Mouse (Mus musculus) heart, postnatal 0 days (tissue): ENCODE results near the gene Cachd1. TPM values are rescaled to one million over a fixed set of nuclear protein-coding genes. Genes with fewer than 3 reads are reported as not detected.

ENCODE experiments used
- ATAC-seq: fragments of 200-750 bp; cut with Nextera tagmentation; 2 replicates; pipeline ENCODE4 v1.8.0; 2017; ENCODE audit warnings: low read depth, moderate number of reproducible peaks, moderate library complexity; ENCODE audit not compliant: insufficient read depth
- DNase-seq: peaks from one replicate; pipeline ENCODE4 v3.0.0-alpha.2; 2016; ENCODE audit warnings: low spot score
- H3K27ac ChIP-seq: fragments of 300-500 bp; sonication (generic); 2 replicates; pipeline ENCODE4 v1.5.1; 2014; ENCODE audit warnings: low read depth, mild to moderate bottlenecking
- H3K27me3 ChIP-seq: fragments of 300-500 bp; sonication (generic); 2 replicates; pipeline ENCODE4 v1.6.1; 2014; ENCODE audit warnings: low read length, mixed read lengths; ENCODE audit not compliant: control insufficient read depth, insufficient read depth
- H3K36me3 ChIP-seq: fragments of 300-500 bp; sonication (generic); replicated peaks from 2 replicates; pipeline ENCODE4 v1.6.1; 2014; ENCODE audit warnings: low read length, mixed read lengths; ENCODE audit not compliant: control insufficient read depth, insufficient read depth
- H3K4me1 ChIP-seq: fragments of 300-500 bp; sonication (generic); 2 replicates; pipeline ENCODE4 v1.6.1; 2014; ENCODE audit warnings: antibody characterized with exemption; ENCODE audit not compliant: control insufficient read depth, insufficient read depth
- H3K4me2 ChIP-seq: fragments of 300-500 bp; sonication (generic); 2 replicates; pipeline ENCODE4 v1.6.1; 2014; ENCODE audit warnings: low read depth, mild to moderate bottlenecking, low read length, moderate library complexity
- H3K4me3 ChIP-seq: fragments of 300-500 bp; sonication (generic); 2 replicates; pipeline ENCODE4 v1.5.1; 2014; ENCODE audit warnings: low read depth, low read length
- H3K9ac ChIP-seq: fragments of 300-500 bp; sonication (generic); replicated peaks from 2 replicates; pipeline ENCODE4 v1.6.1; 2014; ENCODE audit warnings: low read depth, low read length, mixed read lengths
- H3K9me3 ChIP-seq: fragments of 300-500 bp; sonication (generic); replicated peaks from 2 replicates; pipeline ENCODE4 v1.6.1; 2016; ENCODE audit warnings: low read length; ENCODE audit not compliant: control insufficient read depth
- CTCF ChIP-seq: IDR thresholded peaks from 2 replicates; pipeline ENCODE4 v1.5.1; 2016; ENCODE audit warnings: antibody characterized with exemption, control low read depth, low read depth
- EP300 ChIP-seq: IDR thresholded peaks from 2 replicates; pipeline ENCODE4 v1.6.1; 2016; ENCODE audit warnings: antibody characterized with exemption, low read depth
- WGBS: fragments of 180-500 bp; shearing (Covaris S2); extraction: QIAGEN DNeasy Blood & Tissue Kit; methylation state at CpG from one replicate; pipeline ENCODE4 v1.1.7; 2014; 5-methylcytosine and 5-hydroxymethylcytosine counted together
- polyA plus RNA-seq: library from polyadenylated mRNA; unstranded; fragments of >200 nt; fragmentation: Nextera tagmentation; extraction: Ambion mirVana; gene quantifications from 2 replicates; pipeline ENCODE4 v1.2.1, GENCODE M21; 2015
- total RNA-seq: library from RNA; depleted of rRNA; stranded (reverse); fragments of >200 nt; gene quantifications from 2 replicates; pipeline ENCODE4 v1.2.3, GENCODE M21; 2014; ENCODE audit warnings: low replicate concordance

The Cachd1 gene
- total and polyA plus RNA-seq, 2 experiments from 2014 or later, result 3.1 to 11.3 TPM

GRCm38 (mm10) chr4:100998906-100999305 lies 222.4 kb downstream of the Cachd1 start:
- ATAC-seq (no peak), DNase-seq (no peak)
- Histone ChIP-seq H3K9ac (no peak overlapping the region), H3K4me1 (no peaks in the 10 kb centered on the region), H3K27ac (no peak overlapping the region), H3K9me3 (no peaks in the 10 kb centered on the region), H3K4me2 (no peak overlapping the region), H3K4me3 (no peak overlapping the region), H3K27me3 (no peaks in the 10 kb centered on the region), H3K36me3 (peaks cover 23% of the 10 kb centered on the region)
- 81% methylated on average over 8 of the region's 8 CpGs for WGBS
- TF ChIP-seq CTCF, result no peak
- no peak for TF ChIP-seq EP300

- no peaks in the 10 kb centered on the region for H3K27me3 ChIP-seq
- H3K4me1 ChIP-seq, result no peaks in the 10 kb centered on the region
- TF ChIP-seq EP300 (no peak), CTCF (no peak)
- H3K36me3 ChIP-seq, result peaks cover 11% of the 10 kb centered on the region
- no peaks in the 10 kb centered on the region for H3K9me3 ChIP-seq
- H3K4me3 ChIP-seq, result no peak overlapping the region
- H3K4me2 ChIP-seq, result no peak overlapping the region
- H3K9ac ChIP-seq, result no peak overlapping the region
- WGBS, result 91% methylated on average over 3 of the region's 3 CpGs
- no peak for ATAC-seq
- no peak overlapping the region for H3K27ac ChIP-seq
- no peak for DNase-seq
These were observed 224.1 kb downstream of the Cachd1 start for GRCm38 (mm10) chr4:101000622-101001021.

- TF ChIP-seq EP300 (no peak), CTCF (no peak)
- no peak overlapping the region for H3K4me3 ChIP-seq
- no peaks in the 10 kb centered on the region for H3K9me3 ChIP-seq
- WGBS, result 86% methylated on average over 6 of the region's 6 CpGs
- no peak overlapping the region for H3K27ac ChIP-seq
- ATAC-seq, result no peak
- H3K9ac ChIP-seq, result no peak overlapping the region
- H3K4me2 ChIP-seq, result no peak overlapping the region
- H3K4me1 ChIP-seq, result no peaks in the 10 kb centered on the region
- DNase-seq, result no peak
- no peaks in the 10 kb centered on the region for H3K27me3 ChIP-seq
- H3K36me3 ChIP-seq, result peaks cover 11% of the 10 kb centered on the region
These were observed 224.6 kb downstream of the Cachd1 start for GRCm38 (mm10) chr4:101001073-101001472.

DNA sequence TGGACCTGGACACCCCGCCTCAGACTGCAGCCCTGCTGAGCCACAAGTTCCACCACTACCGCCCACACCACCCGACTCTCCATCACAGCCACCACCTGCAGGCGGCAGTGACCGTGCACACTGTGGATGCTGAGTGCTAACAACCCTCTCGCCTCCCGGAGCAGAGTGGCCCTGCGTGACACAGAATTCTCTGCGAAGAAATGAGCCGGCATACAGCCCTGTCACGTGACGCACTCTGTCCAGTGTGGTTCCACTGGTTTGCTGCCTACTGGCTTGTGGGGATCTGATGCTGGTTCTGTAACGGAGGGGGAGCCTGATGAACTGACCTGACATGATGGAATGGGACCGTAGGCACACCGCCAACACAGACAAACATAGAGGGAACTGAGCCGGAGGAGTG lies 226.5 kb downstream of the Cachd1 start:
- 90% methylated on average over 16 of the region's 16 CpGs for WGBS

DNA sequence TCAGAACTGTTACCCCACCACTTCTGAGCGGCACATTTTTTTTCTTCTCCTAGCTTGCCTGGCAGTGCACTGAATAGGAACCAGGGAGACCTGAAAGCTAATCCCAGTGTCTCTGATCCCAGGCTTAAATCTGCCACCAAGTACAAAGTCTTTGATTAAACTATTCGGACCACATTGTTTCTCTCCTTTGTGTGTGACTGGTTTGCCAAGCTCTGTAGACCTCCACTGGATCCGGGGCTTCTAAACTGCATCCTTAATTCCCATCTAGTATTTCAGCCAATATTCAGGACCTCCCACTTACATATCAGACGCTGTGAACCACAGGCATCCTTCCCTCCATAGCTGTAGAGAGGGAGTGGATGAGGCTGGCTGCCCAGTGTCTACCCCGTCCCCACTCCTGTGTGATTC lies 231.9 kb downstream of the Cachd1 start:
- H3K9me3 ChIP-seq, result no peaks in the 10 kb centered on the region
- H3K4me2 ChIP-seq, result no peak overlapping the region
- H3K27ac ChIP-seq, result no peak overlapping the region
- 73% methylated on average over 5 of the region's 5 CpGs for WGBS
- TF ChIP-seq EP300 (no peak), CTCF (no peak)
- H3K36me3 ChIP-seq, result peaks cover 2% of the 10 kb centered on the region
- ATAC-seq, result no peak
- H3K4me1 ChIP-seq, result no peaks in the 10 kb centered on the region
- H3K27me3 ChIP-seq, result no peaks in the 10 kb centered on the region
- DNase-seq, result no peak
- H3K4me3 ChIP-seq, result no peak overlapping the region
- H3K9ac ChIP-seq, result no peak overlapping the region

More for the DNA sequence above, 226.5 kb downstream of the Cachd1 start:
- H3K9me3 ChIP-seq, result no peaks in the 10 kb centered on the region
- H3K4me1 ChIP-seq, result no peaks in the 10 kb centered on the region
- ATAC-seq (no peak), DNase-seq (no peak)
- no peak overlapping the region for H3K9ac ChIP-seq
- no peak overlapping the region for H3K4me3 ChIP-seq
- TF ChIP-seq EP300, result no peak
- peaks cover 11% of the 10 kb centered on the region for H3K36me3 ChIP-seq
- H3K4me2 ChIP-seq, result no peak overlapping the region
- no peak overlapping the region for H3K27ac ChIP-seq
- H3K27me3 ChIP-seq, result no peaks in the 10 kb centered on the region

- Histone ChIP-seq H3K27me3 (no peaks in the 10 kb centered on the region), H3K4me2 (no peak overlapping the region), H3K36me3 (no peaks in the 10 kb centered on the region), H3K4me1 (no peaks in the 10 kb centered on the region), H3K27ac (no peak overlapping the region), H3K4me3 (no peak overlapping the region), H3K9ac (no peak overlapping the region), H3K9me3 (no peaks in the 10 kb centered on the region)
- no peak for TF ChIP-seq EP300
- no peak for TF ChIP-seq CTCF
- ATAC-seq (no peak), DNase-seq (no peak)
- WGBS, result 81% methylated on average over 4 of the region's 4 CpGs
These were observed 232.6 kb downstream of the Cachd1 start for GRCm38 (mm10) chr4:101009092-101009491.
